Mouse (Mus musculus): ENCODE data around the gene Esp34.

Gene Esp34

GRCm38 (mm10) chr17:38553892-38554291 is at the start of gene Esp34:
Gene Esp34 (plus strand): TSS chr17:38554192.
- DNase-seq, result no peak

- DNase-seq, result no peak
Measured at GRCm38 (mm10) chr17:38562527-38562926, 8.5 kb downstream of the Esp34 start.

All from lung, postnatal 36 days (tissue).